Mouse (Mus musculus) cortical plate, adult 2 months (tissue): ENCODE data around the gene Oprd1. TPM values are rescaled to one million over a fixed set of nuclear protein-coding genes. Genes with fewer than 3 reads are reported as not detected.

Experiments
- H3K27ac ChIP-seq: fragments of 200-500 bp; 2 replicates; pipeline ENCODE4 v1.5.1; 2012; ENCODE audit warnings: low read length, control low read depth, inconsistent platforms; ENCODE audit not compliant: insufficient read depth
- H3K4me1 ChIP-seq: fragments of 200-500 bp; 2 replicates; pipeline ENCODE4 v1.6.1; 2011; ENCODE audit warnings: low read length; ENCODE audit not compliant: control insufficient read depth, insufficient read depth
- H3K4me3 ChIP-seq: fragments of 200-500 bp; 2 replicates; pipeline ENCODE4 v1.5.1; 2011; ENCODE audit warnings: mild to moderate bottlenecking, low read length, control low read depth; ENCODE audit not compliant: insufficient read depth
- CTCF ChIP-seq: fragments of 200-500 bp; IDR thresholded peaks from 2 replicates; pipeline ENCODE4 v1.5.1; 2011; ENCODE audit warnings: mild to moderate bottlenecking, control low read depth, low read length; ENCODE audit not compliant: insufficient read depth; ENCODE audit errors: extremely low read depth
- POLR2A ChIP-seq: fragments of 200-500 bp; IDR thresholded peaks from 2 replicates; pipeline ENCODE4 v1.6.1; 2011; ENCODE audit warnings: mild to moderate bottlenecking, low read length, control low read depth; ENCODE audit not compliant: insufficient read depth; ENCODE audit errors: extremely low read depth
- polyA plus RNA-seq: library from polyadenylated mRNA; depleted of rRNA; stranded (reverse); fragments of >200 nt; gene quantifications from 2 replicates; pipeline ENCODE4 v1.2.3, GENCODE M21; 2012

The Oprd1 gene
- polyA plus RNA-seq, 1 experiment, result 10.5 TPM

DNA sequence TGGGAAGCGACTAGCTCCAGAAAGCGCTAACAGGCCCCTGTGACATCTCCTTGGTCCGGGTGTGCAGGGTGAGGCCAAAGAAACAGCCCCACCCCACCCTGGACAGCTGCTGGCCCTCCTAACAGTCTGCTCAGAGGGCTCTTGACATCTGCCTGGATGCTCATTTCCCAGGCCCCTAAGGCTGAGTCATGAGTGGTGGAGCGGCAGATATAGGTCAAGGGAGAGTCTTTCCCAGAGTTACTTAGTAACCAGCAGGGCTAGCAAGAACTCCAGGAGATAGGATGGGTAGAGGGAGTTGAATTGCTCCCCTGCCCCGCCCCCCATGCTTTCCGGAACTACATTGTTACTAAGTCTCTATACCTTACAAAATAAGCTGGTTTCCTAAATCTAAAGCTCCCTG, 51.1 kb downstream of the Oprd1 start:
- H3K27ac ChIP-seq, result no peak overlapping the region
- no peaks in the 10 kb centered on the region for H3K4me1 ChIP-seq
- no peak overlapping the region for H3K4me3 ChIP-seq
- no peak for TF ChIP-seq CTCF
- no peak for TF ChIP-seq POLR2A

DNA sequence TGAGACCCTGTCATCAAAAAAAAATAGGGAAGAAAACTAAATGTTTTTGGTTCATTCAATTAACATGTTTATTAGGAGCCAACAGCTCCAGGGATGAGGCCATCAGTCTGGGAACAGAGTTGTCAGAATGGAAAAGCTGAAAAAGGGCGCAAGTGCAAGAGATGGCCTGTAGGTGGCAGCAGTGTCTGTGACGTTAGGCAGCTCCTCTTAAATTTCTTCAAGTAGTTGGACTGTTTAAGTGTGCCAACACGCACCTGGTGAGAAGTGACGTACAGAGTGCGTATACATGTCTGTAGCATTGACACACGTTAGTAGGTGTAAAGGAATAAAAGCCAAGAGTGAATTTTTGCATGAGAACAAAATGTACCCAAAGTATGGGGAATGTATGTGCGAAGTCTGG, 55.4 kb downstream of the Oprd1 start:
- no peak overlapping the region for H3K27ac ChIP-seq
- no peaks in the 10 kb centered on the region for H3K4me1 ChIP-seq
- H3K4me3 ChIP-seq, result no peak overlapping the region
- TF ChIP-seq CTCF, result peak; percentile 98
- TF ChIP-seq POLR2A, result no peak

DNA sequence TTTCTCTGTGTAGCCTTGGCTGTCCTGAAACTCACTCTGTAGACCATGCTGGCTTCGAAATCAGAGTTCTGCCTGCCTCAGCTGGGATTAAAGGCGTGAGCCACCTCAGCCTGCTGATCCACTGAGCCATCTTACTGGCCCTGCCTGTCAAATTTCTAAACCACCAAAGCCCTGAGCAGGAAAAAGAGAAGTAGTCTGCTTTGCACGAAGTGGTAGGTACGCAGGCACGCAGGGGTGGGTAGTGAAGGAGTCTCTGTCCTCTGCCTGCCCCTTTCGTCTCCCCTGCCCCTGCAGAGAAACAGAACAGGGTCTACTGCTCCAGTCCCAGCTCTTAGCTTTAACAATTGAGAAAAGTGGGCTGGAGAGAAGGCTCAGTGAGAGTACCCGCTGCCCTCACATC, 59.2 kb downstream of the Oprd1 start:
- TF ChIP-seq POLR2A (no peak), CTCF (no peak)
- Histone ChIP-seq H3K4me1 (no peaks in the 10 kb centered on the region), H3K27ac (no peak overlapping the region), H3K4me3 (no peak overlapping the region)

DNA sequence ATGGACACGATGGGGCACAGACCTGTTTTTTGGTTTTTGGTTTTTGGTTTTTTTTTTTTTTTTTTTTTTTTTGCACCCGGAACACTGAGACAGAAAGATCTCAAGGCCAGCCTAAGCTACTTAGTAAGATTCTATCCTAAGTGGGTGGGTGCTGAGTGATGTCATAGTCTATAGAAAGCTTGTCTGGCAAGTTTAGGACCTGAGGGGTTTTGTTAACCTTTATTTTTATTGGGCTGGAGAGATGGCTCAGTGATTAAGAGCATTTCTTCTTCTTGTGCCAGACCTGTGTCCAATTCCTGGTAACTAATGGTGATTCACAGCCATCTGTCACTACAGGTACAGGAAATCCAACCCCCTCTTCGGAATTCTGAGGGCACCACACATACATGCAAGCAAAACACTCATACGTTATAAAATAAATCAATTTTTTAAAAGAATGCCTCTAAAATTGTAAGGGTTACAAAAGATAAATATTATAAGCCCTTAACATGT, 63.7 kb downstream of the Oprd1 start:
- peaks cover 3% of the 10 kb centered on the region; the same call in 1 of the 2 replicates for H3K4me1 ChIP-seq
- no peak overlapping the region for H3K4me3 ChIP-seq
- no peak for TF ChIP-seq POLR2A
- TF ChIP-seq CTCF, result no peak
- no peak overlapping the region for H3K27ac ChIP-seq

DNA sequence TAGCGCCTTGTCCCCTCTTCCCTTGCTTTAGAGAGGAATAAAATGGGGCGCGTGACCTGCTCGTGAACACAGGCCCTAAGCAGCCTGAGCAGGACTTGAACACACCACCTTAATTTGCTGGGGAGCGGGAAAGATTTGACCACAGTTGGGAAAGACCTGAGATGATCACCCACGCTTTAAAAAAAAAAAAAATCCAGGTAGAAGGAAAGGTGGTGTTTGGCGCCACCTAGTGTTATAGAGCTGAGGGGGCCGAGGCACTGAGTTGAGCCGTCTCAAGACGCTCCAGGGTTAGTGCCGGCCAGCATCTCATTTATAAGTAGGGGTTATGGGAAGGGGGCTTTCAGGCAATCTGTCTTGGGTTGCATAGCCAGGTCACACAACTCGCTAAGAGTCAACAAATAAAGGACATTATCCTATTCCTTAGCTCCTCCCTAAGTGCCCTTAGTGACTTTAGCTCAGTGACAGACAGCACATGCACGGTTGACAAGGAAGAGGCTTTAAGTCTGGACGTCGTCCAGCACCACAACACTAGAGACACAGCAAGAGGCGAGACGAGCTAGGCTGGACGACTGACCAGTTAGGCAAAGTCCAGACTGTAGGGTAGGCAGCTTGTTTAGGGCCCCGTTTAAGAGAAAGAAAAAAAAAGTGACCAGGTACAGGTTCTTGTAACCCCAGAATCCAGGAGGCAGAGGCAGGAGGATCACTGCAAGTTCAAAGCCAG, 64.6 kb downstream of the Oprd1 start:
- TF ChIP-seq CTCF (peak; percentile 82), POLR2A (no peak)
- no peak overlapping the region for H3K4me3 ChIP-seq
- peaks cover 3% of the 10 kb centered on the region; the same call in 1 of the 2 replicates for H3K4me1 ChIP-seq
- H3K27ac ChIP-seq, result no peak overlapping the region

DNA sequence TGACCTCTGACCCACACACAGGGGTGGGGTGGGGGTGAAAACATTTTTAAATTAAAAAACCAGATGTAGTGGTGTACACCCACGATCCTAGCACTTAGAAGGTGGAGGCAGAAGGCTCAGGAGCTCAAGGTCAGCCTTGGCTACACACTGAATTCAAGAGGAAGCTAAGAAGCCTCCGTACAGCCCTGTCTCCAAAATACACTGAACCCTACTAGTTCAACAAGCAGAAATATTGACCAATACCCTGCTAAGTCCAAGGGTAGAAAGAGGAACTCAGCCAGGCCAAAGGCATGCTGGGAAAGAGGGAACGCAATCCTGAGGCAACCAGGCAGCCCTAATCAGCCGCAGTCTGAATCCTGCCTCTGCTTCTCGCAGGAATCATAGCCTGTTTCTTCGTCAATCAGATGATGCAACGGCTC, 66.0 kb downstream of the Oprd1 start:
- no peak overlapping the region for H3K27ac ChIP-seq
- peaks cover 3% of the 10 kb centered on the region; the same call in 1 of the 2 replicates for H3K4me1 ChIP-seq
- TF ChIP-seq POLR2A (no peak), CTCF (no peak)
- H3K4me3 ChIP-seq, result no peak overlapping the region

DNA sequence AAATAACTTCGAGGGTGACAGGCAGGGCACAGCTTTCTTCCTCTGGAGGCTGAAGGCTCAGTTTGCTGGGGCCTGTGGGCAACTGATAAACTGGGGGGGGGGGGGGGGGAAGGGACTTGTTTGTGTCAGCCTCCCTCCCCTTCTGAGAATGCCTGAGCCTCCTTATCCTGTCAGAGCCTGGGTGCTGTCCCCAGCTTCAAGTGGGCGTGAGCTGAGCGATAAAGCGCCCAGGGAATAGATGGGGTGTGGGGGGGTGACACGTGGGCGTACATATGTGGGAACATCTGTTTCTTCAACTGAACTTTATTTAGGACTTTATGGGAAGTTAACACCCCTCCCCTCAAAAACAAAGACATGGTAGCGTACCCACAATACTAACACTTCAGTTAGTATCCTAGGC, 66.8 kb downstream of the Oprd1 start:
- TF ChIP-seq POLR2A (no peak), CTCF (no peak)
- H3K27ac ChIP-seq, result no peak overlapping the region
- H3K4me1 ChIP-seq, result peaks cover 3% of the 10 kb centered on the region
- no peak overlapping the region for H3K4me3 ChIP-seq

DNA sequence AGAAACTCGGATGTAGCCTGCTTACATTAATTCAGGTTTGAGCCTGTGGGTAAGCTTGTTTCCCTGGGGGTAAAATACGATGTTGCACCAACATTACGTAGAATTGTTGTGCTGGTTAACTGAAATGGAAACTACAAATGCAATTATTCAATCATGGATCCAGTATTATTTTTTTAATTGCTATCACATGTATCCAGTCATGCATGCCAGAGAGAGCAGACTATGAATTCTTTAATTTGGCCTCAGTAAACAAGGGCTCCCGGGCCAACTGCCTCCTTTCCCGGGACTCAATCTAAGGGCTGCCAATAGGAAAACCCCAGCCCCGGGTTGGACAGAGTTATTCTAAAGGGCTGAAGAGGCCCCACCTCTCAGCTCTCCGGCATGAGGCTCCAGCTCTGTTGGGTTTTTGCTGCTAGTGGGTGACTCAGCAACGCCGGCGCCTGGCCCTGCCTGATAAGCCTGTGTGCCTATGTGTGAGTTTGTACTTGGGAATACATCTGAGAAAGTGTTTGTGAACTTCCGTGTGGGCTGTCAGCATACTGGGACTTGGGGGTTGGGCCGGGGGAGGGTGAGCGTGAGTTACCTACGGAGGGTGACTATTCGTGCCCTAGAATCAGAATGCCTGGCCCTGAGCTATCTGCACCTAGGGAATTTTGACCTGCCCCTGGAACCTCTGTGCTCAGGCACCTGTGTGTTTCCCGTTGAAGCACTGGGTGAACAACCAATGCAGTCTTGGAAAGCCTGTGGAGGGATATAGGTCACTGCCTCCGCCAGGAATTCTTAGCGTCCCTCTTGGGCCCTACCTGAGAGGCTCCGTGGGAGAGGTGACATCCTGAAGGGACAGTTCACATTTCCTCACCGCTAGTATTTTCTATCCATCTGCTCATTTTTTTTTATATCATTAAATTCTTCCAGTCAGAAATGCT, 67.5 kb downstream of the Oprd1 start:
- Histone ChIP-seq H3K27ac (peak overlapping the region; percentile 24; the same call in 1 of the 2 replicates), H3K4me1 (peaks cover 3% of the 10 kb centered on the region), H3K4me3 (no peak overlapping the region)
- TF ChIP-seq CTCF, result no peak
- TF ChIP-seq POLR2A, result no peak

DNA sequence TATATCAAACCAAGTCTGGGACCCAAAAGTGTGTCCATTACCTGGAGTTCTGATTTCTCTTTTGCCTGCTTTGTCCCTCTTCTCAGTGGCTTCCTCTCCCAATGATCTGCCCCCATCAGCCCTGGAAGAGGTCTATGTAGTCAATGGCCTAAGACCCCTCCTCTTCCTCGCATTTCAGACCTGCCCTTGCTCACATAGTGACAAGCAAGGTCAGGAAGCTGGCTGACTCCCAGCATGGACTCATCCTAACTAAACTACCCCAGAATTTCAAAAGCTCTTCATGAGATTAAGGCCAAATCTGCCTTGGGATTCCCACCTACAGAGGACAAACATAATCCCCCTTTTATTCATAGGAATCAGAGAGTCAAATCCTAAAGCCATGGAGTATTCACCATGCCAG, 68.5 kb downstream of the Oprd1 start:
- TF ChIP-seq POLR2A (no peak), CTCF (no peak)
- peaks cover 3% of the 10 kb centered on the region for H3K4me1 ChIP-seq
- peak overlapping the region; percentile 59; the same call in 1 of the 2 replicates for H3K4me3 ChIP-seq
- no peak overlapping the region for H3K27ac ChIP-seq
